Mouse (Mus musculus): Measurements from ENCODE around the gene Ethe1. TPM values are rescaled to one million over a fixed set of nuclear protein-coding genes. Genes with fewer than 3 reads are reported as not detected.

The Ethe1 gene
- polyA plus RNA-seq, 1 experiment from 2014 or later = 25.6 TPM

DNA sequence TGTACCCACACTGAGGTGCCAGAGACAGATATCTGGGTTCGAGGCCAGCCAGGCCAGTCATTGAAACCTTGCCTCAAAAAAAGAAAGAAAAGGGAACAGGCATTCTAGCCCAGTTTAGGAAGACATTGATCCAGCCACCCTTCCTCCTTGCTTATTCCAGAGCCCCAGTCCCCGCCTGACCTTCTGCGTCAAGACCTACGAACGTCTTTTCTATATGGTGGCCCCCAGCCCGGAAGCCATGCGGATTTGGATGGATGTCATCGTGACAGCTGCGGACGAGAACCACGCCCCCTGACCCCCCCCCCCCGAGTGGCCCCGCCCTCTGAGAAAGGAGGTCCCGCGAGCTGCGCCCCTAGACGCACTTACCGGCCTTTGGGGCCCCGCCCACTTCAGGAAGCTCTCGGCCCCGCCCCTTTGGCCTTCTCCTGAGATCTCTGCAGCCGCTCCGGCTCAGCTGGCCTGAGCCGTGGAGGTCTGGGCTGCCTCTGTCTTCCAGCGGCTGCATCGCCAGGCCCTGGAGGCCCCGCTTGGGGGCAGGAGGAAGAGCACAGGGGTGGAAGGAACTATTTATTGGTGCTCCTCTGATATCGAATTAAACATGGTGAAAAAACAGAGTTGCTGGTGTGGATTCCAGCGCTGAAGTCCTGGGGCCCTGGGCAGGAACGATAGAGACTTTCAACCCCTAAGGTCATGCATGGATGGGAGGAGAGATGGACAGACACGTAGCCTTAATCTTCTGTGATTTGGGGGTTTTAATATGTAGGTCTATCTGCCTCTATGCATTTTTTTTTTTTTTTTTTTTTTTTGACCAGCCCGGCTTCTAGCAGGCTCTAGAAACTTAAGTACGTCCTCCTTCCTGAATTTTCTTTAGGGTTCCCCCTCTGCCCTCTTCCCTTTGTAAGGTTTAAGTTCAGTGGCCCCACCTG, 41.6 kb downstream of the Ethe1 start:
- peak; percentile 86 for ATAC-seq (ENCODE audit: low read depth)
- Histone ChIP-seq H3K9ac (ENCODE audit: low read depth, low read length) (peak overlapping the region; percentile 62), H3K4me2 (ENCODE audit: low read depth, low read length) (peak overlapping the region; percentile 65), H3K36me3 (ENCODE audit: control insufficient read depth, insufficient read depth, low read length) (no peaks in the 10 kb centered on the region), H3K4me3 (ENCODE audit: low read depth, low read length) (peak overlapping the region; percentile 34), H3K9me3 (ENCODE audit: control insufficient read depth, low read length) (no peaks in the 10 kb centered on the region), H3K4me1 (ENCODE audit: control insufficient read depth, insufficient read depth, low read length) (no peaks in the 10 kb centered on the region; the same call in 1 of the 2 replicates), H3K27ac (replicated peaks; ENCODE audit: low read depth, low read length) (0 out of 2 replicates have a peak overlapping the region, but pooled peaks have one; percentile 29), H3K27me3 (replicated peaks; ENCODE audit: control insufficient read depth, insufficient read depth, low read length) (no peaks in the 10 kb centered on the region)
- peak; percentile 94 for DNase-seq (ENCODE audit: low spot score)
- WGBS = 8% methylated on average over 24 of the region's 33 CpGs

DNA sequence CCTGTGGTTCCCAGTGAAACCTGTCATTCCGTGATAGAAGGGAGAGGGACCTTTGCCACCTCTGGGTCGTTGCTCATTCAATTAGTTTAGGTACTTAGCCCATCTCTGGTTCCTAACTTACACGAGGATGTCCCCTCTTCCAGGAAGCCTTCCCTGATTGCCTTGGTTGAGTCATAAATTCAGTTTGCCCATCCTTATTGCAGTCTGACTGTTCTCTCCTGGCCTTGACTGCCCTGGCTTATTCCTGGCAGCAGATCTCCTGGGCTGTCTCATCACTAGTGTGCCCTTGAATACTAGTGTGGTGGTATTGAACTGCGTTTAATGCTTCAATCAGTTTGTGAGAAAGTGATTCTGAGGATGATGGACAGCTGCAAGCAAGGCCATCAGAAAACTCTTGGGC, 42.3 kb downstream of the Ethe1 start:
- Histone ChIP-seq H3K4me3 (ENCODE audit: low read depth, low read length) (no peak overlapping the region), H3K9me3 (ENCODE audit: control insufficient read depth, low read length) (no peaks in the 10 kb centered on the region), H3K27me3 (replicated peaks; ENCODE audit: control insufficient read depth, insufficient read depth, low read length) (no peaks in the 10 kb centered on the region), H3K27ac (replicated peaks; ENCODE audit: low read depth, low read length) (no peak overlapping the region), H3K4me1 (ENCODE audit: control insufficient read depth, insufficient read depth, low read length) (no peaks in the 10 kb centered on the region; the same call in 1 of the 2 replicates), H3K9ac (ENCODE audit: low read depth, low read length) (no peak overlapping the region), H3K4me2 (ENCODE audit: low read depth, low read length) (peak overlapping the region; percentile 65), H3K36me3 (ENCODE audit: control insufficient read depth, insufficient read depth, low read length) (no peaks in the 10 kb centered on the region)
- ATAC-seq (ENCODE audit: low read depth) = no peak
- DNase-seq (ENCODE audit: low spot score) = no peak
- 73% methylated on average over 4 of the region's 4 CpGs for WGBS

DNA sequence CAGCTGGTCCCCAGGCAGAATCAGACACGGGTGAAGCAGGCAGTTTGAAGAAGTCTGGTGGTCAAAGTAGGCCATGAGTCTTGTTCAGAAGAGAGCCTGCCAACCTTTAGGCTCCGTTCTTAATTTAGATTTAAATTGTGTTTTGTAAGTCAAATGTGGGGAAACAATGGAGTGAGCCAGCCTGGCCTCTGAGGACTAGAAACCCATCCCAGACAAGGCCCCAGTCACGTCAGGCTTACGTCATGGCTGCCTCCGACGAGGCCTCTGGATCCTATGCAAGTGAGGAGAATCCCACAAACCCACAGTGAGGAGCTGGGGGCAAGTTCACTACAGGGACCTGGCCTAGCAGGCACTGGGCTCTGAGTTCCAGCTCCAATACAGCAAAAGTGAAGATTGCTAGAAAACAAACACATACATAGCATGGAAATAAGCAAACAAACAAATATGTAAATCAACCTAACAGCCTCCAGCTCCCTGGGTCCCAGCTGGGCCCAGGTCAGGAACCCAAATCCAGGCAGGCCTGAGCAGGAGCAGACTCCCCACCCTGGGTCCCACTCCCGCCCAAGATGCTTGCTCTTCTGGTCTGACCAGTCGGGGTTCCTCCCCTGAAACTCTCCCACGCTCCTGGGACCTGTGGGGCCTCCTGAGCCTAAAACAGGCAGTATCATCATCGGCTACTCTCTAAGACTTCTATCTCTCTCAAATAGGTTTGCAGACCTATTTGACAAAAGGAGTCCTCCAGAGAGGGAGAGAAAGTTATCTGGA, 43.0 kb downstream of the Ethe1 start:
- H3K9me3 ChIP-seq (ENCODE audit: control insufficient read depth, low read length) = no peaks in the 10 kb centered on the region
- no peak for ATAC-seq (ENCODE audit: low read depth)
- WGBS = 69% methylated on average over 10 of the region's 10 CpGs
- DNase-seq (ENCODE audit: low spot score) = peak; percentile 54
- no peaks in the 10 kb centered on the region for H3K36me3 ChIP-seq (ENCODE audit: control insufficient read depth, insufficient read depth, low read length)
- H3K4me3 ChIP-seq (ENCODE audit: low read depth, low read length) = no peak overlapping the region
- no peaks in the 10 kb centered on the region for H3K27me3 ChIP-seq (replicated peaks; ENCODE audit: control insufficient read depth, insufficient read depth, low read length)
- no peak overlapping the region for H3K27ac ChIP-seq (replicated peaks; ENCODE audit: low read depth, low read length)
- no peaks in the 10 kb centered on the region; the same call in 1 of the 2 replicates for H3K4me1 ChIP-seq (ENCODE audit: control insufficient read depth, insufficient read depth, low read length)
- H3K9ac ChIP-seq (ENCODE audit: low read depth, low read length) = no peak overlapping the region
- H3K4me2 ChIP-seq (ENCODE audit: low read depth, low read length) = no peak overlapping the region

DNA sequence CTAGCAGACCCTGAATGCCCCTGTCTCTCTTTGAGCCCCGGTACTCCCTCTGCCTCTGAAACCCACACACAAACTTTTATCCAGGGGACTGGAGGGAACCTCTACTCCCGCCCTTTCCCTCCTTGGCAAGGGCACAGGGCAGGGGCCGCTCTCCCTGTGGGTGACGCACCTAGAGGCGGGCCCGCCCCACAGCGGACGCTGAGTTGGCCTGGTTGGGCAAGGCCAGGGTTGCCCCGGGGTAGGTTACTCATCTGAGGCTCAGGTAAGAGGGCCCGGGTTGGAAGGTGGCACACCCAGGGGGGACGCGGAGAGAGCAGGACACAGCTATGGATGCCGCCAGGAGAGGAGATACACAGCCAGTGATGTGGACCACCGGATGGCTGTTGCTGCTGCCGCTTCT, 48.9 kb downstream of the Ethe1 start, which contains the start of gene Lypd3:
TSS of gene Lypd3 (plus strand) at position 287 of the 400 bp plus-strand sequence.
- no peak for DNase-seq (ENCODE audit: low spot score)
- no peak within 1 kb of the TSS for H3K27ac ChIP-seq (replicated peaks; ENCODE audit: low read depth, low read length)
- H3K36me3 ChIP-seq (ENCODE audit: control insufficient read depth, insufficient read depth, low read length) = no peaks in the 10 kb centered on the region
- H3K9ac ChIP-seq (ENCODE audit: low read depth, low read length) = peak within 1 kb of the TSS; percentile 56; the same call in 1 of the 2 replicates
- no peak for ATAC-seq (ENCODE audit: low read depth)
- no peaks in the 10 kb centered on the region for H3K4me1 ChIP-seq (ENCODE audit: control insufficient read depth, insufficient read depth, low read length)
- peak within 1 kb of the TSS; percentile 89 for H3K4me2 ChIP-seq (ENCODE audit: low read depth, low read length)
- WGBS = 17% methylated on average over 15 of the region's 15 CpGs
- peak within 1 kb of the TSS; percentile 49 for H3K4me3 ChIP-seq (ENCODE audit: low read depth, low read length)
- peaks cover 54% of the 10 kb centered on the region for H3K27me3 ChIP-seq (replicated peaks; ENCODE audit: control insufficient read depth, insufficient read depth, low read length)
- no peaks in the 10 kb centered on the region for H3K9me3 ChIP-seq (ENCODE audit: control insufficient read depth, low read length)

DNA sequence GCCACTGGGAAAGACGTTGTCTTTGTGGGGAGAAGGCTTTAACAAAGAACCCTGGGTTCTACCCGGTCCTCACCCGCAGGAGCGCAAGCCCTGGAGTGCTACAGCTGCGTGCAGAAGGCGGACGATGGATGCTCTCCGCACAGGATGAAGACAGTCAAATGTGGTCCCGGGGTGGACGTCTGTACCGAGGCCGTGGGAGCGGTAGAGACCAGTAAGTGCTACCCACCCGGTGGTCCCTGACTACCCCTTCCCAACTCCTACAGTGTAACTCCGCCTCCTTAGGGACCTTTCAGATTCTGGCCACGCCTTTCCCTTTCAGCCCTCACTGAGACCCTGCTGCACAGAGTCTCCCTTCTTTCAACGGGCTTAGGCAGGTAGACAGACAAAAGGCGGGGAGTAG, 49.7 kb downstream of the Ethe1 start:
- Histone ChIP-seq H3K27me3 (replicated peaks; ENCODE audit: control insufficient read depth, insufficient read depth, low read length) (peaks cover 54% of the 10 kb centered on the region), H3K27ac (replicated peaks; ENCODE audit: low read depth, low read length) (no peak overlapping the region)
- 0 out of 2 replicates have a peak, but pooled peaks have one; percentile 21 for ATAC-seq (ENCODE audit: low read depth)

DNA sequence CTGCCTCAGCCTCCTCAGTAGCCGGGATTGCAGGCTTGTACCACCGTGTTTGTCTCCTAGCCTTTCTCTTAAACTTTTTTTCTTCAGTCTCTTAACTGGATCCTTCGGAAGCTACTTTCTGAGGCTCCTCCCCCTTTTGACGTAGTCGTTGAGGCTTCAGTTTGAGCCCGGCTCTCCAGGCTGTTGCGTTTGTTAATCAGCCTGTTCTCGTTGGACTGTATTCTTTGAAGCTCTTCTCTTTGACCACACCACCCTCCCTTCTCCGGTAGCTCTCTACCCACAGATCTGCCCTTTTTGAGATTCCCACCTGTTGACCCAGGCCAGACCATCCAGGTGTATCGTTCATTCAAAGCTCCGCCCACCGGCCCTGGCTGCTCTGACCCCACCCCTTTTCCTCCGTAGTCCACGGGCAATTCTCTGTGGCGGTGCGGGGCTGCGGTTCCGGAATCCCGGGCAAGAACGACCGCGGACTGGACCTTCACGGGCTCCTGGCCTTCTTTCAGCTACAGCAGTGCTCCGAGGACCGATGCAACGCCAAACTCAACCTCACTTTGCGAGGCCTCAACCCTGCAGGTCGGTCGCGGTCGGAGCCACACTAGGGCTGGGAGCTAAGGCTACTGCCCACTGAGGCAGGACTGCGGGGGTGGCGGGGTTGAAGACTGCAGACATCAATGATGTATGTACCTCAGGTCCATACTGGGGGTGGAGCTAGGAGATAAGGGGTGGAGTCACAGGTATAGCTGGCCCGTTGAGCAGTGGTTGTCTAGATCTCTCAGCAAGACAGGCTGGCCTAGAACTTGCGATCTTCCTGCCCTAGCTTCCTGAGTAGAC, 50.9 kb downstream of the Ethe1 start:
- H3K9ac ChIP-seq (ENCODE audit: low read depth, low read length) = peak overlapping the region; percentile 56
- no peak overlapping the region for H3K27ac ChIP-seq (replicated peaks; ENCODE audit: low read depth, low read length)
- peak overlapping the region; percentile 89 for H3K4me2 ChIP-seq (ENCODE audit: low read depth, low read length)
- no peaks in the 10 kb centered on the region for H3K36me3 ChIP-seq (ENCODE audit: control insufficient read depth, insufficient read depth, low read length)
- ATAC-seq (ENCODE audit: low read depth) (peak; percentile 54), DNase-seq (ENCODE audit: low spot score) (peak; percentile 53)
- peak overlapping the region; percentile 49 for H3K4me3 ChIP-seq (ENCODE audit: low read depth, low read length)
- peaks cover 54% of the 10 kb centered on the region for H3K27me3 ChIP-seq (replicated peaks; ENCODE audit: control insufficient read depth, insufficient read depth, low read length)
- WGBS = 3% methylated on average over 35 of the region's 35 CpGs
- no peaks in the 10 kb centered on the region for H3K4me1 ChIP-seq (ENCODE audit: control insufficient read depth, insufficient read depth, low read length)
- no peaks in the 10 kb centered on the region for H3K9me3 ChIP-seq (ENCODE audit: control insufficient read depth, low read length)

More for the DNA sequence above, 49.7 kb downstream of the Ethe1 start:
- H3K36me3 ChIP-seq (ENCODE audit: control insufficient read depth, insufficient read depth, low read length) = no peaks in the 10 kb centered on the region
- peak overlapping the region; percentile 89 for H3K4me2 ChIP-seq (ENCODE audit: low read depth, low read length)
- DNase-seq (ENCODE audit: low spot score) = no peak
- no peak overlapping the region for H3K9ac ChIP-seq (ENCODE audit: low read depth, low read length)
- 1% methylated on average over 17 of the region's 18 CpGs for WGBS
- no peaks in the 10 kb centered on the region for H3K4me1 ChIP-seq (ENCODE audit: control insufficient read depth, insufficient read depth, low read length)
- peak overlapping the region; percentile 49 for H3K4me3 ChIP-seq (ENCODE audit: low read depth, low read length)
- H3K9me3 ChIP-seq (ENCODE audit: control insufficient read depth, low read length) = no peaks in the 10 kb centered on the region

DNA sequence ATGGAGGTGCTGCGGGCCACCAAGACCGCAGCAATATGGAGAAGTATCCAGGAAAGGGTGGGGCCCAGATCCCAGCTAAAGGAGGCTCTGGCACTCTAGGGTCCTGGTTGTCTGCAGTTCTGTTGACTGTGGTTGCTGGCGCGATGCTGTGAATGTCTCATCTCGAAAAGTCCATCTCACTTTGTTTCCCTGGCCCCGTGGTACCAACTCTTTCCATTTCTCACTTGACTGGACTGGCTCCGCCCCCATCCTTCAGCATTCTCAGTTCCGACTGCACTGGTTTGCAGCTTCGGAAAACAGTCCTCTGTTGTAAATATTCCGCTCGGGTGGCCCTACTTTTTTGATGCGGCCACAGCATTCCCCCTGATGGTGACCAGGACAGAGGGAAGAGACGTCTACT, 53.1 kb downstream of the Ethe1 start:
- Histone ChIP-seq H3K9me3 (ENCODE audit: control insufficient read depth, low read length) (no peaks in the 10 kb centered on the region), H3K4me2 (ENCODE audit: low read depth, low read length) (no peak overlapping the region), H3K9ac (ENCODE audit: low read depth, low read length) (no peak overlapping the region), H3K27me3 (replicated peaks; ENCODE audit: control insufficient read depth, insufficient read depth, low read length) (peaks cover 53% of the 10 kb centered on the region), H3K27ac (replicated peaks; ENCODE audit: low read depth, low read length) (no peak overlapping the region), H3K4me1 (ENCODE audit: control insufficient read depth, insufficient read depth, low read length) (no peaks in the 10 kb centered on the region), H3K36me3 (ENCODE audit: control insufficient read depth, insufficient read depth, low read length) (no peaks in the 10 kb centered on the region), H3K4me3 (ENCODE audit: low read depth, low read length) (no peak overlapping the region)
- WGBS = 68% methylated on average over 13 of the region's 13 CpGs
- ATAC-seq (ENCODE audit: low read depth) = no peak
- DNase-seq (ENCODE audit: low spot score) = no peak

DNA sequence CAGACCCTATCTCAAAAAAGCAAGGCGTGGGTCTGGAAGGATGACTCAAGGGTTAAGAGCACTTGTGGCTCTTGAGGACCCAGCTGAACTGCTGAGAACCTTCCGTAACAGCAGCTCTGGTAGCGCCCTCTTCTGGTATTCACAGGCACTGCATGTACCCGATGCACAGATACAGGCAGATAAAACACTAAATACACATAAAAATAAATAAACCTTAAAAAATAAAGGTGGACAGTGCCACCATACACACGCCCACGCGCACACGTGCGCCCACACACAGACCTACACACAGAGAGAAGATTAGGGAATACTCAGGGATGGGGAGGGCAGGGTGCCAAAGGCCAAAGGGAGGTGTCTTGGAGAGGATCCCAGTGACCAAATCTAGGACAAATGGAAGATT, 55.1 kb downstream of the Ethe1 start:
- no peaks in the 10 kb centered on the region for H3K9me3 ChIP-seq (ENCODE audit: control insufficient read depth, low read length)
- no peak overlapping the region for H3K27ac ChIP-seq (replicated peaks; ENCODE audit: low read depth, low read length)
- H3K27me3 ChIP-seq (replicated peaks; ENCODE audit: control insufficient read depth, insufficient read depth, low read length) = peaks cover 32% of the 10 kb centered on the region
- no peak overlapping the region for H3K9ac ChIP-seq (ENCODE audit: low read depth, low read length)
- ATAC-seq (ENCODE audit: low read depth) (no peak), DNase-seq (ENCODE audit: low spot score) (peak; percentile 44)
- no peak overlapping the region for H3K4me2 ChIP-seq (ENCODE audit: low read depth, low read length)
- no peaks in the 10 kb centered on the region for H3K4me1 ChIP-seq (ENCODE audit: control insufficient read depth, insufficient read depth, low read length)
- no peaks in the 10 kb centered on the region for H3K36me3 ChIP-seq (ENCODE audit: control insufficient read depth, insufficient read depth, low read length)
- H3K4me3 ChIP-seq (ENCODE audit: low read depth, low read length) = no peak overlapping the region
- 7% methylated on average over 9 of the region's 9 CpGs for WGBS

Data from embryonic facial prominence, embryonic 14.5 days (tissue).